Mouse (Mus musculus): ENCODE results near the gene Trabd2b. TPM values are rescaled to one million over a fixed set of nuclear protein-coding genes. Genes with fewer than 3 reads are reported as not detected.
A peak's percentile ranks its signal among the peaks of the same experiment; 100 is the strongest.

Gene Trabd2b
- total and polyA plus RNA-seq, 3 experiments: 29.1 to 69.8 (median 60.1) TPM

- DNase-seq: no peak
- WGBS: 73% methylated on average over 3 of the region's 3 CpGs
These were observed 46.6 kb downstream of the Trabd2b start for GRCm38 (mm10) chr4:114453101-114453500.

GRCm38 (mm10) chr4:114454016-114454415, 47.5 kb downstream of the Trabd2b start:
- peak overlapping the region; percentile 79 for H3K27ac ChIP-seq
- WGBS: 74% methylated on average over 4 of the region's 4 CpGs
- H3K27me3 ChIP-seq (ENCODE audit: control insufficient read depth, insufficient read depth, low read length): no peaks in the 10 kb centered on the region

More at GRCm38 (mm10) chr4:114453101-114453500, 46.6 kb downstream of the Trabd2b start:
- TF ChIP-seq CTCF (IDR thresholded peaks at IDR 0.05) (no peak), POLR2A (IDR thresholded peaks at IDR 0.05; ENCODE audit: insufficient read depth, low read depth, low read length) (no peak), EP300 (IDR thresholded peaks at IDR 0.05; ENCODE audit: insufficient read depth, low read depth, low read length) (no peak)
- Histone ChIP-seq H3K4me1 (ENCODE audit: control insufficient read depth, insufficient read depth, low read length) (peaks cover 17% of the 10 kb centered on the region), H3K27me3 (ENCODE audit: control insufficient read depth, insufficient read depth, low read length) (no peaks in the 10 kb centered on the region), H3K79me2 (replicated peaks; ENCODE audit: control insufficient read depth, insufficient read depth, low read length) (no peaks in the 10 kb centered on the region; the same call in 1 of the 2 replicates), H3K27ac (no peak overlapping the region), H3K9ac (ENCODE audit: low read depth, low read length) (no peak overlapping the region), H3K4me3 (no peak overlapping the region), H3K36me3 (ENCODE audit: control insufficient read depth, insufficient read depth, low read length) (peaks cover 14% of the 10 kb centered on the region)
- intact Hi-C loops (cut with DNase I): no loop called here

DNA sequence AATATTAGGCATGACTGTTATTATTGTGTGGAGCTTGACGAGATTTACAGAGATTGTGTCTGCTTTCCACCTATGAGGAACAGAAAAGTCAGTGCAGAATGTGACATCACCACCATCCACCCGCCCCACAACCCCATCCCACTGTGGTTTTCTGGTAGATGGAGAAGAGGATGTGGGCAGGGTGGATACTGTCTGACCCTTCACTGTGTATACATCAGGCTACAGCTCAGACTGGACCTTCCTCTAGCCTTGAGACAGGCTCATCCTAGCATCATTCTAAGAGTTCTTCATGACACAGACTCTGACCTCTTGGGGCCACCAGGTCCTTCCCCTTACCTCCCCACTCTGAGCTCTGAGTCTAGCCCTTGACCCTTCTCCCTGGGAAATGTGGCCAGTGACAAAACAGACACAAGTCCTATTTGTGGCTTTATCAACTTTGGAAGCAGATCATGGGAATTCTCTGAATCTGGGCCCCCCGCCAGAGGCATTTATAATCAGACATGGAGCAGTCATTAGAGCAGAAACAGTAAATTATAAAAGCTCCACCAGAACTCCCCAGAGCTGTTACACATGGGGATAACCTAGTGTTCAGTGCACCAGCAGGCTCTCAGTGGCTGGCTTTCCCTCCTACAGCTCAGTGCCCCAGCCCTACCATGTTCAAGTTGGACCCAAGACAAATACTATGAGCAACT, 48.1 kb downstream of the Trabd2b start:
- H3K4me3 ChIP-seq: no peak overlapping the region
- peaks cover 24% of the 10 kb centered on the region for H3K4me1 ChIP-seq (ENCODE audit: control insufficient read depth, insufficient read depth, low read length)
- intact Hi-C loops (cut with DNase I): no loop called here
- 68% methylated on average over 3 of the region's 3 CpGs for WGBS
- no peaks in the 10 kb centered on the region; the same call in 1 of the 2 replicates for H3K79me2 ChIP-seq (replicated peaks; ENCODE audit: control insufficient read depth, insufficient read depth, low read length)
- peaks cover 16% of the 10 kb centered on the region for H3K36me3 ChIP-seq (ENCODE audit: control insufficient read depth, insufficient read depth, low read length)
- H3K9ac ChIP-seq (ENCODE audit: low read depth, low read length): peak overlapping the region; percentile 41
- peak; percentile 65 to 77 for DNase-seq
- H3K27me3 ChIP-seq (ENCODE audit: control insufficient read depth, insufficient read depth, low read length): no peaks in the 10 kb centered on the region
- peak overlapping the region; percentile 79 for H3K27ac ChIP-seq
- TF ChIP-seq EP300 (IDR thresholded peaks at IDR 0.05; ENCODE audit: insufficient read depth, low read depth, low read length) (no peak), POLR2A (IDR thresholded peaks at IDR 0.05; ENCODE audit: insufficient read depth, low read depth, low read length) (0 out of 2 replicates have a peak, but pooled peaks have one; percentile 26)

More at GRCm38 (mm10) chr4:114454016-114454415, 47.5 kb downstream of the Trabd2b start:
- no peak for DNase-seq
- Histone ChIP-seq H3K4me3 (no peak overlapping the region), H3K4me1 (ENCODE audit: control insufficient read depth, insufficient read depth, low read length) (peaks cover 19% of the 10 kb centered on the region), H3K9ac (ENCODE audit: low read depth, low read length) (no peak overlapping the region), H3K79me2 (replicated peaks; ENCODE audit: control insufficient read depth, insufficient read depth, low read length) (no peaks in the 10 kb centered on the region; the same call in 1 of the 2 replicates), H3K36me3 (ENCODE audit: control insufficient read depth, insufficient read depth, low read length) (peaks cover 14% of the 10 kb centered on the region)
- intact Hi-C loops (cut with DNase I): no loop called here
- TF ChIP-seq CTCF (IDR thresholded peaks at IDR 0.05) (no peak), EP300 (IDR thresholded peaks at IDR 0.05; ENCODE audit: insufficient read depth, low read depth, low read length) (no peak), POLR2A (IDR thresholded peaks at IDR 0.05; ENCODE audit: insufficient read depth, low read depth, low read length) (no peak)

DNA sequence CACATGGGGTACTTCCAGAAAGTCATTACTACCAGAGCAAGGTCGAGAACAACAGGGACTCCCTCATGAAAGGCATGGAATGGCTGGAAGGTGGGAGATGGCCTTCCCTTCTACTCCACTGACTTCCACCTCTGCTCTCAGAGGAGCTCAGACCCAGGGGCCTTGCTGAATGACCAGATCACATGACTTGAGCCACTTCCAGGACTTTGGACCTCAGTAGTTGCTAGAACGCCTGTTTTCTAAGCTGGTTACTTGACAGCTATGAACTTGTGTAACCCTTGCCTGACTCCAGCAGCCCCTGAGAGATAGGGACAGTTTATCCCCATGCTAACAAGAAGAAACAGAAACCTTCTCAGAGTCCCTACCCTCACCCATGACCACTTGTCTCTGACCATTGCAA, 50.6 kb downstream of the Trabd2b start:
- TF ChIP-seq CTCF (IDR thresholded peaks at IDR 0.05) (no peak), EP300 (IDR thresholded peaks at IDR 0.05; ENCODE audit: insufficient read depth, low read depth, low read length) (no peak), POLR2A (IDR thresholded peaks at IDR 0.05; ENCODE audit: insufficient read depth, low read depth, low read length) (no peak)
- Histone ChIP-seq H3K9ac (ENCODE audit: low read depth, low read length) (no peak overlapping the region), H3K4me3 (no peak overlapping the region), H3K4me1 (ENCODE audit: control insufficient read depth, insufficient read depth, low read length) (peaks cover 34% of the 10 kb centered on the region), H3K27me3 (ENCODE audit: control insufficient read depth, insufficient read depth, low read length) (no peaks in the 10 kb centered on the region), H3K27ac (peak overlapping the region; percentile 21; the same call in 1 of the 2 replicates), H3K79me2 (replicated peaks; ENCODE audit: control insufficient read depth, insufficient read depth, low read length) (no peaks in the 10 kb centered on the region; the same call in 1 of the 2 replicates), H3K36me3 (ENCODE audit: control insufficient read depth, insufficient read depth, low read length) (peaks cover 18% of the 10 kb centered on the region)
- WGBS: 59% methylated on average over 2 of the region's 2 CpGs
- DNase-seq: no peak
- intact Hi-C loops (cut with DNase I): no loop called here

DNA sequence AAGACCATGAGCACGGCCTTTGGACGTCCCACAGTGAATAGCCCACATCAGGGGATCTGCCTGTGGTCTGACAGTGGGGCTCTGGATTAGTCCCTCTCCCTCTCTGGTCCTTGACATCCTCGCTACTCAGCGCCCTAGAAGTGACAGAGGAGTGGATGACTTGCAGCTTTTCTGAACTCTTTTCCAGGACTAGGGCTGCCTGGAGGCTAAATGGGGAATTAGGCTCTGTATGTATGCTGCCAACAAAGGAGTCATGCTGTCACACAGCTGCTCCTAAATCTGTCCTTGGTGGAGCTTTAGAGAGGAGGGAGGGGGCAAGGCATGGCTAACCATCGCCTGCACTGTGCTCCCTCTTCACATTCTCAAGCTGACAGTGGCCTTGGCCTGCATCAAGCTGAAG, 53.1 kb downstream of the Trabd2b start:
- Histone ChIP-seq H3K27ac (peak overlapping the region; percentile 87), H3K9ac (ENCODE audit: low read depth, low read length) (peak overlapping the region; percentile 20; the same call in 1 of the 2 replicates), H3K36me3 (ENCODE audit: control insufficient read depth, insufficient read depth, low read length) (peaks cover 8% of the 10 kb centered on the region), H3K79me2 (replicated peaks; ENCODE audit: control insufficient read depth, insufficient read depth, low read length) (no peaks in the 10 kb centered on the region), H3K4me3 (no peak overlapping the region), H3K4me1 (ENCODE audit: control insufficient read depth, insufficient read depth, low read length) (peaks cover 30% of the 10 kb centered on the region), H3K27me3 (ENCODE audit: control insufficient read depth, insufficient read depth, low read length) (no peaks in the 10 kb centered on the region)
- intact Hi-C loops (cut with DNase I): no loop called here
- peak; percentile 82 for TF ChIP-seq EP300 (IDR thresholded peaks at IDR 0.05; ENCODE audit: insufficient read depth, low read depth, low read length)
- peak; percentile 31 for TF ChIP-seq CTCF (IDR thresholded peaks at IDR 0.05)
- no peak; the same call in 1 of the 2 replicates for TF ChIP-seq POLR2A (IDR thresholded peaks at IDR 0.05; ENCODE audit: insufficient read depth, low read depth, low read length)
- 45% methylated on average over 5 of the region's 5 CpGs for WGBS
- DNase-seq: peak; percentile 48 to 70

DNA sequence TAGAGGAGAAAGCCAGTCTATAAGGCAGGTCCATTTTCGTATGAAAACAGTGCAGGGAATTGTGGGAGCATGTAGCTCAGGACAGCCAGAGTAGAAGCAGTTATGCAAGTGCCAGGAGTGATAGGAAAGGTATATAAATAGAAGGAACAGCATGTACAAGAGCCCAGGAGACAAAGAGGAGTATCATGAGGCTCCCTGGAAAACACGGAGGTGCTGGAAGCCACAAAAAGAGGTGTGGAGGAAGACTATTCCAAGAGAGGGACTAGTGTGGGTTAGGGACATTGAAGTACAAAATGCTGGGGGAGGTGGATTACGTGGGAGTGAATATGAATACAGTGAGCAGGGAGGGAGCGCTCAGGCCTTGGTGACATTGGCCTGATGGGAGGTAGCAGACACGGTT, 53.9 kb downstream of the Trabd2b start:
- intact Hi-C loops (cut with DNase I): loop anchor here (2.0 to 5.0 kb wide), 4 partner anchors 40 to 162 kb away; partner anchors contain the start of gene Trabd2b
- Histone ChIP-seq H3K27ac (peak overlapping the region; percentile 87), H3K36me3 (ENCODE audit: control insufficient read depth, insufficient read depth, low read length) (peaks cover 4% of the 10 kb centered on the region; the same call in 1 of the 2 replicates), H3K4me3 (no peak overlapping the region), H3K79me2 (replicated peaks; ENCODE audit: control insufficient read depth, insufficient read depth, low read length) (no peaks in the 10 kb centered on the region), H3K9ac (ENCODE audit: low read depth, low read length) (no peak overlapping the region), H3K27me3 (ENCODE audit: control insufficient read depth, insufficient read depth, low read length) (no peaks in the 10 kb centered on the region), H3K4me1 (ENCODE audit: control insufficient read depth, insufficient read depth, low read length) (peaks cover 25% of the 10 kb centered on the region)
- peak in 1 of 2 experiments; percentile 58 for DNase-seq
- 44% methylated on average over 5 of the region's 5 CpGs for WGBS
- TF ChIP-seq EP300 (IDR thresholded peaks at IDR 0.05; ENCODE audit: insufficient read depth, low read depth, low read length): peak; percentile 83
- no peak for TF ChIP-seq CTCF (IDR thresholded peaks at IDR 0.05)
- TF ChIP-seq POLR2A (IDR thresholded peaks at IDR 0.05; ENCODE audit: insufficient read depth, low read depth, low read length): 0 out of 2 replicates have a peak, but pooled peaks have one; percentile 39

All from heart, adult 2 months (tissue).